Mouse (Mus musculus): ENCODE measurements around the gene Gm4787.
"Not testable (repeated sequence)": the region's sequence is repeated elsewhere in the genome, so short reads cannot be mapped to it uniquely, and the experiment has no call there.

Gene Gm4787

DNA sequence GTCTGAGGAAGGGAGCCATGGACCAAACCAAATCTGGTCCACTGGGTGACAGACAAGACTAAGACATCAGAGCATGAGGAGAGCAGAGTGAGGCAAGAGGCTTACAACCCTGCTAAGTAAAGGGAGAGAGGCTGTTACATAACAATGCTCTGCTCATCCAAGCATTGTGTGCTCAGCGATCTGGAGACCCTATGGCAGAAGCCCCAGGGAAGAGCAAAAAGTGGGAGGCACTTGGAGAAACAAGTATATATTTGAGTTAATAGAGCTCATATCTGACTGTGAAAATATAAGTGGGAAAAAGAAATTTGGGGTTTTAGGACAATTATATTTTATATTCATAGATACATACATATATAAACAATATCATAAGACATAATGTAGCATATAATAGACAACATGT is at the start of gene Gm4787:
TSS of gene Gm4787 (minus strand) at position 101 of the 400 bp plus-strand sequence.
- not testable (repeated sequence) for DNase-seq (ENCODE audit: low read depth, low spot score)

DNA sequence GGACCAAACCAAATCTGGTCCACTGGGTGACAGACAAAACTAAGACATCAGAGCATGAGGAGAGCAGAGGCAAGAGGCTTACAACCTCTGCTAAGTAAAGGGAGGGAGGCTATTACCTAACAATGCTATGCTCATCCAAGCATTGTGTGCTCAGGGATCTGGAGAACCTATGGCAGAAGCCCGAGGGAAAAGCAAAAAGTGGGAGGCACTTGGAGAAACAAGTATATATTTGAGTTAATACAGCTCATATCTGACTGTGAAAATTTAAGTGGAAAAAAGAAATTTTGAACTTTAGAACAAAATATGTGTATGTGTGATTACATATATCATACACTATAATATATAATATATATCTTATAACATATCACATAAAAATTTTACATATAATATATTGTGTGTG is 42.6 kb upstream of the Gm4787 start, which contains the start of gene Adam4:
TSS of gene Adam4 (minus strand) at position 101 of the 400 bp plus-strand sequence.
- DNase-seq (ENCODE audit: low read depth, low spot score): no peak

DNA sequence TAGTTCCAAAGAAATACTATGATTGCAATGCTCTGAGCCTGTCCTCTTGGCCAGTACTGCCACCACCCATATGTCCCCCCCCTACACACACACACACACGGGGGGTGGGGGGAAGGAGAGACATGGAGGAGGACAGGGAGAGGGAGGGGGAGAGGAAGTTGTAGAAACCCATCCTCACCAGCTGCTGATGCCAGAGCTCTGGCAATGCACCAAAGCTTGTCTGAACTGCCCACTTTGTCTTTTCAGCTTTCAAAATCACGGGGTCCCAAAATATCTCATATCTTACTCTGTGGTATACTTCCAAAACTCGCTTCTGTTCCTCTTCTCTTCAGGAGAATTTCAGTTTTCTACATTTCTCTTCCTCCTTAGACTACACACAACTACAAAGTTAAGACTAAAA is 33.9 kb upstream of the Gm4787 start:
- DNase-seq (ENCODE audit: low read depth, low spot score): no peak

DNA sequence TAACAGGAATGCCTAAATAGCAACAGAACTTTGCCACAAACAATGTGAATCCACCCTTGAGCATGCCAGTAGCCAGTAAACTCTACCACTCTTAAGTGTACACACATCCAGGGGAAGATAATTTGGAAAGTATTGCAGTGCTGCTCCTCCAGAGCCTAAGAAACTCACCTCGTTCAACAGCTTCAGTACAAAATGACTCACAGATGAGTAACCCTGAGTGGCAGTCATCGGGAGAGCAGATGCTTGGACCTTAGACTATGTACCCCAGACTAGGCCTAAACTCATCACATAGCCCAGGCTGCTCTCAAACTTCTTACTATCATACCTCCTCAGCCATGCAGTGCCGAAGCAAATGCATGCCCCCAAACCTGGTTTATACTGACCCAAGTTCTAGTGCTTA is 29.7 kb upstream of the Gm4787 start:
- DNase-seq (ENCODE audit: low read depth, low spot score): no peak

DNA sequence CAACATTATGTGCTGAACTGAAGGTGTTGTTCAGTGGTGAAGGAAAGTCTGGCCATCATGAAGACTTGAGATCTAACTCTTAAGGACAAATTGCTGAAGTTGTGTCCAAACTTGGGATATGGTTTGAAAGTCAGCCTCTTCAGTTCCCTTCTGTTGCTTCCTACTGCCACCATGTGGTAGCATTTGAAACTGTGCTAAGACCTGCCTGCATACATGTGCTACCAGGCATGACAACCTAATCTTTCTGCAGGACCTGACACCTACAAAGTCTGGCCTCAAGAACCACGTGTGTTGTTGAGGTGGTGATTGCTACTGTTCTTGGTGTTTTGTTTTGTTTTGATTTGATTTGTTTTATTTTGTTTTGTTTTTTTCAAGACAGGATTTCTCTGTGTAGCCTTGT is 22.9 kb upstream of the Gm4787 start:
- peak; percentile 69 for DNase-seq (ENCODE audit: low read depth, low spot score)

DNA sequence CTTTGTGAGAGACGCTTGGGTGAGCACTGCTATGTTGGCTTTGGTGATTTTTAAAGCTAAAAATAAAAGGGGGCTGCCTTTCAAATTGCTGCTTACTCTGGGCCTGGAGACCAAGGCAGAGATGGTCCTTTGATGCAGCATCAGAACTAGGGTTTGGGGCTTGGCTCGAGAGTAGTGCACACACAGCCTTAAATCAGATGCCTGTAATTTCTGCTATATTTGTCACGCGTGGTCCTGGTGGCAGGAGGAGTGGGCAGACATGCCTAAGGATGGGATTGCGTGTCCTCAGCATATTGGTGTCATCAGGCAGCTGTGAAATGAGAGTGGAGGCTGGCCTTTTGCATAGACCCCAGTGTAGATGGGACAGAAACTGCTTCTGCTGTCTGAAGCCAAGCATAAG is 45.4 kb downstream of the Gm4787 start:
- DNase-seq (ENCODE audit: low read depth, low spot score): no peak

DNA sequence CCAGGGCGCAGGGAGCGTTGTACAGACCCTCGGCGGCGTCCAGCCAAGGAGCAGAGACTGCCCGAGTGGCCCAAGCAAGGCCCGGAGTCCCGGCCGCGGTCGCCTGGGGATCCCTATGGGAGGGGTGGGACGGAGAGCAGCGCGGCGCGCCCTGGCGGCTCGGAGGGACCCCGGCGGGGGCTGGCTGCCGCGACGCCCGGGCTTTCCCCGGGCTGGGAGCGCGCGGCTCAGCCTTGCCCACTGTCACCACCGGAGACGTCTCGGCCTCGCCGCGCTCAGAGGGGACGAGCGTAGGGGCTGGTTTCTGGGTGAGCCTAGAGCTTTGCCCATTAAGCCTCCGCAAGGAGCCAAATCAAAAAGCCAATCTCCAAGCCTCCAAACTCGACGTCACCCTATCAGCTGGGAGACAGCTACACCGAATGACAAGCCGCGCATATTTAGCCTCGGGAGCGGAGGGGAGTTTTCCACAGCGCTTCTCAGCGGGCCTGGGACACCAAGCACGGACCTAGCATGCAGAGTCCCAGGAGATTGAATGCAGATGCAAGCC is 46.3 kb downstream of the Gm4787 start, which contains the start of gene Slc8a3:
TSS of gene Slc8a3 (minus strand) at position 306 of the 547 bp plus-strand sequence.
- DNase-seq (ENCODE audit: low read depth, low spot score): peak; percentile 66

DNA sequence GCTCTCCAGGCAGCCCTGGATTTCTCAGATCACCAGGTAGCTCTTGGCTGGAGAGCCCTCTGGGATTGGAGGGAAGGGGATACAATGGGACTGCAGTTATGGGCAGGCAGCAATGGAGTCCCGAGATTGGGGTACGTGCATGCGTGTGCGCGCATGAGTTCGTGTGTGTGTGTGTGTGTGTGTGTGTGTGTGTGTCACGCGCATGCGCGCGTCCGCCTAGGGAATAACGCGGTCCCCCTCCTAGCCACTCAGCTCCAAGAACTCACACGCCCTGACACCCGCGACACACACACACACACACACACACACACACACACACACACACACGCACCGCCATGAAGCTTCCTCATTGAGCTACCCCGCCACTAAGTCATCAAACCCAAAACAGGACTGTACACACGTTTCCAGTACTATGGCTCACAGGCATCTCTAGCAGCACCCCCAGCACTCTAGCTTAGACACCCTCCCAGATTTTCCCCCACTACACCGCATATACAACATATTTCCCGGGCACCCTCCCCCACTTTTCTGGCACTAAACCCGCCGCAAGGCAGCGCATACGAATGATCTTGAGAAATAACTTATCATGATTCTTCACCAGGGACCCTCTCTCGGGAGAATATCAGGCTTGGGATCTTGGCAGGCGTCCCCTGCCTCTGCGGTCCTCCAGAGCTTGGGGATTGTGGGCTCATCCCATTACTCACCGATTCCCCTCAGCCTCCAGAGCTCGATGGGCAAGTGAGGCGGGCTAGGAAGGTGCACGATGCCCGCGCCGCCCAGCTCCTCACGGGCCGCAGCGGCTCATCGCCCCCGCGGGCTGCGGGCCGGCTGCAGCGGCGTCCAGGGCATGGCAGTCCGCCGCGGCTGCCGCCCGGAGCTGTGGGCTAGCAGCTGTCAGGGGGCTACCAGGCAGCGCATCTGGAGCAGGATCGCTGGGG is 47.1 kb downstream of the Gm4787 start:
- peak; percentile 42 for DNase-seq (ENCODE audit: low read depth, low spot score)

DNA sequence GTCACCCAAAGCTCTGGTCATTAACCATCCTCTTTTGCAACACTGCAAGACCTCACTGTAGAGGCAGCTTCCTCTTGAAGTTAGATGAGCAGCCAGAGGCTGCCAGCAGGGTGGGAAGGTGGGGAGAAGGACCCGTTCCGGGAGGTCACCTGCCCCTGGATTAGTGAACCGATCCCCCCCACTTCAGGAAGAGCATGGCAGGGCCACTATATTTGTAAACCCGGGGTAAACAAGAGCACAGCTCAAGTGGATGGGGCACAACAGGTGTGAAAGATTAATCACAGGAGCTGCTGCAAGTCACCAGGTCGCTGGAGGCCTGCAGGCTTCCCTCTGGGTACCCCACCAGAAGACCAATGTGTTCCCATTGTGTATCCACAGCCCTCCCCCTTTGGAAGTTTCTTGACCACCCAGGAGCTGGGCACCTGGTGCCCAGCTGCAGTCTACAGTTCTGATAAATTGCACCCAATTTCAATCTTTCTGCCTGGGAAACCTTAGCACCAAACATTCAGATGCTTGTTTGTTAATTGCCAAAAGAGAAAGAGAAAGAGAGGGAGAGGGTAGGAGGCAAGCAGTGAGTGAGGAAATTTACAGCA is 48.1 kb downstream of the Gm4787 start:
- no peak for DNase-seq (ENCODE audit: low read depth, low spot score)
